Mouse (Mus musculus) midbrain, embryonic 11.5 days (tissue): ENCODE data around the gene Tmem200a. TPM values are rescaled to one million over a fixed set of nuclear protein-coding genes. Genes with fewer than 3 reads are reported as not detected.

Experiments used
- ATAC-seq: fragments of 200-750 bp; cut with Nextera tagmentation; 2 replicates; pipeline ENCODE4 v1.8.0; 2017; ENCODE audit warnings: moderate TSS enrichment, moderate library complexity; ENCODE audit not compliant: low FRiP score
- DNase-seq: peaks from one replicate; pipeline ENCODE4 v3.0.0; 2015; ENCODE audit warnings: low spot score; ENCODE audit errors: missing footprints
- H3K27ac ChIP-seq: fragments of 300-500 bp; sonication (generic); 2 replicates; pipeline ENCODE4 v1.5.1; 2014; ENCODE audit warnings: low read depth, low read length
- H3K27me3 ChIP-seq: fragments of 300-500 bp; sonication (generic); 2 replicates; pipeline ENCODE4 v1.6.1; 2014; ENCODE audit warnings: mild to moderate bottlenecking, low read length, moderate library complexity, mixed read lengths; ENCODE audit not compliant: control insufficient read depth, insufficient read depth
- H3K36me3 ChIP-seq: fragments of 300-500 bp; sonication (generic); 2 replicates; pipeline ENCODE4 v1.6.1; 2014; ENCODE audit warnings: mild to moderate bottlenecking, low read length, moderate library complexity, mixed read lengths; ENCODE audit not compliant: control insufficient read depth, insufficient read depth
- H3K4me1 ChIP-seq: fragments of 300-500 bp; sonication (generic); 2 replicates; pipeline ENCODE4 v1.6.1; 2014; ENCODE audit warnings: low read length; ENCODE audit not compliant: control insufficient read depth, insufficient read depth
- H3K4me2 ChIP-seq: fragments of 300-500 bp; sonication (generic); 2 replicates; pipeline ENCODE4 v1.6.1; 2014; ENCODE audit warnings: mild to moderate bottlenecking, moderate library complexity
- H3K4me3 ChIP-seq: fragments of 300-500 bp; sonication (generic); 2 replicates; pipeline ENCODE4 v1.5.1; 2014; ENCODE audit warnings: low read depth, low read length
- H3K9ac ChIP-seq: fragments of 300-500 bp; sonication (generic); 2 replicates; pipeline ENCODE4 v1.6.1; 2014; ENCODE audit warnings: low read length
- H3K9me3 ChIP-seq: fragments of 300-500 bp; sonication (generic); 2 replicates; pipeline ENCODE4 v1.6.1; 2016; ENCODE audit warnings: low read length; ENCODE audit not compliant: control insufficient read depth
- WGBS: fragments of 180-500 bp; shearing (Covaris S2); extraction: QIAGEN DNeasy Blood & Tissue Kit; methylation state at CpG from one replicate; pipeline ENCODE4 v1.1.7; 2014; 5-methylcytosine and 5-hydroxymethylcytosine counted together
- polyA plus RNA-seq: library from polyadenylated mRNA; unstranded; fragments of >200 nt; fragmentation: Nextera tagmentation; extraction: Ambion mirVana; gene quantifications from 2 replicates; pipeline ENCODE4 v1.2.1, GENCODE M21; 2014

The Tmem200a gene
- polyA plus RNA-seq, 1 experiment from 2014 or later: 11.4 TPM

GRCm38 (mm10) chr10:25952838-25953237 lies 126.0 kb downstream of the Tmem200a start:
- 87% methylated on average over 7 of the region's 7 CpGs for WGBS
- H3K4me3 ChIP-seq: no peak overlapping the region
- no peaks in the 10 kb centered on the region for H3K27me3 ChIP-seq
- H3K36me3 ChIP-seq: no peaks in the 10 kb centered on the region
- no peaks in the 10 kb centered on the region for H3K4me1 ChIP-seq
- no peaks in the 10 kb centered on the region for H3K9me3 ChIP-seq
- no peak overlapping the region for H3K9ac ChIP-seq
- H3K4me2 ChIP-seq: no peak overlapping the region
- ATAC-seq: no peak
- no peak for DNase-seq
- H3K27ac ChIP-seq: no peak overlapping the region

DNA sequence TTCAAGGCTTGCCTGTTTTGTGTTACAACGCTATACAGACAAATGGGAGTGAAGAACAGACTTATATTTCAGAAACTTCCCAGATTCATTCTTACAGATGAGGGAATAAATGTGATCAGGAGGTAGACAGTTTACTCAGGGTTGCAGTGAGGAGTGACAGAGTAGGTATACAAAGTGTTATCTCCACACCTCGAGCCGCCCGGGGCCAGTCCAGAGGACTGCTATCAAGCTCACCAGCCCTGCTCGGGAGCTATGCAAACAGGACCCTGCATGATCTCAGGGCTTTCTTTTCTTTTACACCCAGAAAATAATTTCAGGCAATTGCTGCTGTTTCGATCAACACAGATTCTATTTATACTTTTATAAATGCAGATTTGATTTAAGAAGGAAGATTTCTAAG lies 126.7 kb downstream of the Tmem200a start:
- no peaks in the 10 kb centered on the region for H3K4me1 ChIP-seq
- H3K4me2 ChIP-seq: no peak overlapping the region
- 87% methylated on average over 6 of the region's 6 CpGs for WGBS
- DNase-seq: no peak
- ATAC-seq: no peak
- H3K27me3 ChIP-seq: no peaks in the 10 kb centered on the region
- no peaks in the 10 kb centered on the region for H3K36me3 ChIP-seq
- H3K9me3 ChIP-seq: no peaks in the 10 kb centered on the region
- H3K4me3 ChIP-seq: no peak overlapping the region
- H3K27ac ChIP-seq: no peak overlapping the region
- no peak overlapping the region for H3K9ac ChIP-seq

DNA sequence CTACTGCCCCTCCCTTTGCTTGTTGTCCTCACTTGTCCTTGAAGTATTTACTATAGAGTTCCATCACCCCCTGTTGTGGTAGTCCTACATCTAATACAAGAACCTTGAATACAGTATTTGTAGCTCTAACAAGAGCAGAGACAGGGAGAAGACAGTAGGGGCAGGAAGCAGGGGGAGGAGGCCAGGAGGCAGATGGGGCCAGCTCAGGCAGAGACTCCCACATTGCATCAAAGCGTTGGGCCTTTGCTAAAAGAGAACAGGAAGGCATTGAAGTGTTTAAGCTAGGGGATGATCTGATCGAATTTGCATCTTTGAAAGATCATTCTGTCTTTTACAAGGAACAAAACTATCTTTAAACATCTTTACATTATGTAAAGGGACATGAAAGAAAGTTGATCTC lies 133.0 kb downstream of the Tmem200a start:
- no peak for ATAC-seq
- 65% methylated on average over 2 of the region's 2 CpGs for WGBS

GRCm38 (mm10) chr10:25944641-25945040 lies 134.2 kb downstream of the Tmem200a start:
- no peak for ATAC-seq
- H3K36me3 ChIP-seq: no peaks in the 10 kb centered on the region
- no peaks in the 10 kb centered on the region for H3K4me1 ChIP-seq
- 44% methylated on average over 2 of the region's 2 CpGs for WGBS
- no peak overlapping the region for H3K4me3 ChIP-seq
- H3K9ac ChIP-seq: no peak overlapping the region
- H3K4me2 ChIP-seq: no peak overlapping the region
- no peaks in the 10 kb centered on the region for H3K9me3 ChIP-seq
- DNase-seq: no peak
- H3K27me3 ChIP-seq: no peaks in the 10 kb centered on the region
- no peak overlapping the region for H3K27ac ChIP-seq

More for the DNA sequence above, 133.0 kb downstream of the Tmem200a start:
- H3K4me2 ChIP-seq: no peak overlapping the region
- H3K9ac ChIP-seq: no peak overlapping the region
- H3K4me1 ChIP-seq: no peaks in the 10 kb centered on the region
- no peak overlapping the region for H3K4me3 ChIP-seq
- H3K27ac ChIP-seq: no peak overlapping the region
- no peak for DNase-seq
- H3K36me3 ChIP-seq: no peaks in the 10 kb centered on the region
- no peaks in the 10 kb centered on the region for H3K27me3 ChIP-seq
- H3K9me3 ChIP-seq: no peaks in the 10 kb centered on the region

DNA sequence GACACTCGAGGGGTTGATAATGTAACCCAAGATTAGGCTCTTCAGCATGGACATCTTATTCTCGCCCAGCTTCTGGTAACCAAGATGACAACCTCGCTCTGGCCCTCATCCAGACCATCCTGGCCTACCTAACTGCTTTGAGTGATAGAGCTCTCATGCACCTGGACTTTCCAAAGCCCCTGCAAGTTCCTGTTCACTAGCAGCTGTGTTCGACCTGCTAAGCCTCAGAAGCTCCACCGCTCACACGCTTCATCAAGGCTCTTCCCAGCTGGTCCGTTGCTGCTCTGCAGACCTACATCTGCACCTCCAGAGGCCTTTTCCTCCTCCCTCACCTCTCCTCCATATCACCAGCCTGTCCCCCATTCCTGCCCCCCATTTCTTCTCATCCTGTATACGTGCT lies 147.1 kb downstream of the Tmem200a start:
- 81% methylated on average over 8 of the region's 8 CpGs for WGBS
- no peak for ATAC-seq

DNA sequence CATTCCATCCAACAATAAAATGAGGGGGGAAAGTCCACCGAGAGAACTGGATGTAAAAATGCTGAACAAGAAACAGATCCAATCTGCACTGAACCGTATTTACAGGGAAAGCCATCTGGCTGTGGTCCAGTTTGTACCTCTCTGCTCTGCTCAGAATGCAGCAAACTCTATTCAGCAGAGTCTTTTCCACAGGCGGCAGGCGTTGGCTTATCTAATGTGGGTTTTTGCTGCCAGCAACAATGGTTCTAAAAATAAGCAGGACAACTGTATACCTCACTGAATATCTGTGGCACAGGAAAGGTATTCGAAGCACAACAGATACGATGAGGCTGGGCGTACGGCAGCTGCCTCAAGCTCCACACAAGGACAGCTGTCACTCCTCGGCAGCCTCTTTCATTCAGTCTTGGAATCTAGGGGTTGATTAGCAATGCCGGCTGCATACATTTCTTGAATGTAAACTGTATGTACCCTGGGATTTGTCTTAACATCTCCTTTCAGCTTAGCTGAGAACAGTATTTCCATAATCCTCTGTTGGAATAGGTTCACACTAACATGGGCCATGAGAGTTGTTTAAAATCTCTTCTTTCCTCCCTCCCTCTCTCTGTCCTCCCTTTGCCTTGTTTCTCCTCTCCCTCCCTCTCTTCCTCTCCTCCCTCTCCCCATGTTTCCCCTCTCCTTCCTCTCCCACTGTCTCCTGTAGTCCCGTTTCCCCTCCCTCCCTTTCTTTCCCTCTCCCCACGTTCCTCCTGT lies 149.3 kb downstream of the Tmem200a start:
- Histone ChIP-seq H3K4me1 (peaks cover 17% of the 10 kb centered on the region), H3K4me2 (peak overlapping the region; percentile 19; the same call in 1 of the 2 replicates), H3K4me3 (no peak overlapping the region), H3K27me3 (no peaks in the 10 kb centered on the region), H3K27ac (peak overlapping the region; percentile 14), H3K9ac (peak overlapping the region; percentile 20; the same call in 1 of the 2 replicates), H3K36me3 (no peaks in the 10 kb centered on the region), H3K9me3 (no peaks in the 10 kb centered on the region)
- ATAC-seq: peak; percentile 75
- DNase-seq: peak; percentile 90
- 27% methylated on average over 12 of the region's 12 CpGs for WGBS

More for the DNA sequence above, 147.1 kb downstream of the Tmem200a start:
- Histone ChIP-seq H3K9ac (no peak overlapping the region), H3K4me2 (no peak overlapping the region), H3K4me3 (no peak overlapping the region), H3K4me1 (peaks cover 17% of the 10 kb centered on the region), H3K27ac (no peak overlapping the region), H3K27me3 (no peaks in the 10 kb centered on the region), H3K9me3 (no peaks in the 10 kb centered on the region), H3K36me3 (no peaks in the 10 kb centered on the region)
- no peak for DNase-seq

- peaks cover 17% of the 10 kb centered on the region for H3K4me1 ChIP-seq
- no peaks in the 10 kb centered on the region for H3K36me3 ChIP-seq
- no peak overlapping the region; the same call in 1 of the 2 replicates for H3K27ac ChIP-seq
- H3K4me3 ChIP-seq: no peak overlapping the region
- no peaks in the 10 kb centered on the region for H3K27me3 ChIP-seq
- peak overlapping the region; percentile 19; the same call in 1 of the 2 replicates for H3K4me2 ChIP-seq
- H3K9ac ChIP-seq: no peak overlapping the region
- H3K9me3 ChIP-seq: no peaks in the 10 kb centered on the region
- DNase-seq (peak; percentile 84), ATAC-seq (peak; percentile 73)
- 21% methylated on average over 8 of the region's 8 CpGs for WGBS
Observed at GRCm38 (mm10) chr10:25928861-25929368, 149.9 kb downstream of the Tmem200a start.

- Histone ChIP-seq H3K4me3 (no peak overlapping the region), H3K9me3 (no peaks in the 10 kb centered on the region), H3K9ac (no peak overlapping the region), H3K27ac (no peak overlapping the region), H3K4me1 (peaks cover 17% of the 10 kb centered on the region), H3K36me3 (no peaks in the 10 kb centered on the region), H3K4me2 (no peak overlapping the region), H3K27me3 (no peaks in the 10 kb centered on the region)
- DNase-seq (no peak), ATAC-seq (no peak; the same call in 1 of the 2 replicates)
- WGBS: 57% methylated on average over 3 of the region's 3 CpGs
Observed at GRCm38 (mm10) chr10:25928448-25928786, 150.4 kb downstream of the Tmem200a start.

- DNase-seq: peak; percentile 86
- no peak overlapping the region for H3K9ac ChIP-seq
- peaks cover 17% of the 10 kb centered on the region for H3K4me1 ChIP-seq
- H3K4me2 ChIP-seq: no peak overlapping the region
- H3K27me3 ChIP-seq: no peaks in the 10 kb centered on the region
- no peaks in the 10 kb centered on the region for H3K36me3 ChIP-seq
- 56% methylated on average over 11 of the region's 11 CpGs for WGBS
- ATAC-seq: no peak
- H3K4me3 ChIP-seq: no peak overlapping the region
- H3K9me3 ChIP-seq: no peaks in the 10 kb centered on the region
- no peak overlapping the region for H3K27ac ChIP-seq
Observed at GRCm38 (mm10) chr10:25927553-25928447, 151.1 kb downstream of the Tmem200a start.
